Mouse (Mus musculus) testis, postnatal 10 days (tissue): ENCODE measurements around the gene Gm8947.
"Not testable (repeated sequence)": the region's sequence is repeated elsewhere in the genome, so short reads cannot be mapped to it uniquely, and the experiment has no call there.

Experiments
- DNase-seq: peaks from one replicate; pipeline ENCODE4 v3.0.0; 2021; ENCODE audit warnings: low spot score

Gene Gm8947

GRCm38 (mm10) chr1:151192075-151192474 lies at the start of gene Gm8947:
Gene Gm8947, plus strand, starts transcription at chr1:151192376.
- not testable (repeated sequence) for DNase-seq

- DNase-seq: no peak
Observed at GRCm38 (mm10) chr1:151144471-151145146, 47.6 kb upstream of the Gm8947 start.

GRCm38 (mm10) chr1:151147801-151148200 lies 44.4 kb upstream of the Gm8947 start:
- no peak for DNase-seq

DNA sequence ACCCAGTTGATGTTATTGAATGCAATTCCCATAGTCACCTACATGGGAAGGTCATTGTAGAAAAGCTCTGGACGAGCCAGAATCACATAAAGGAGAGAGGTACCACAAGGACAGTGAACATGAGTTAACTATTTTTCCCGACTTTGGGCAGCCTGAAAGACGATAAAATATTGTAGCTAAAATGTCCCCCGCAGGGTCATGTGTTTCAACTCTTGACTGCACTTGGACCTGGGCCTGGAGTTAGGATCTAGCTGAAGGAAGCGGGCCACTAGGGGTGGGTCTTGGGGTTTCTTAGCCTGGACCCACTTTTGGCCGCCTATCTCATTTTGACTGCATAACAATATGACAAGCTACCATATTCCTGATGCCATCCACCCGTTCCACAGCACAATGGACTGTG lies 42.0 kb upstream of the Gm8947 start:
- no peak for DNase-seq

- DNase-seq: no peak
Observed at GRCm38 (mm10) chr1:151151089-151151488, 41.1 kb upstream of the Gm8947 start.

- DNase-seq: no peak
Observed at GRCm38 (mm10) chr1:151153056-151153652, 39.0 kb upstream of the Gm8947 start.

- not testable (repeated sequence) for DNase-seq
Observed at GRCm38 (mm10) chr1:151154131-151154530, 38.0 kb upstream of the Gm8947 start.

DNA sequence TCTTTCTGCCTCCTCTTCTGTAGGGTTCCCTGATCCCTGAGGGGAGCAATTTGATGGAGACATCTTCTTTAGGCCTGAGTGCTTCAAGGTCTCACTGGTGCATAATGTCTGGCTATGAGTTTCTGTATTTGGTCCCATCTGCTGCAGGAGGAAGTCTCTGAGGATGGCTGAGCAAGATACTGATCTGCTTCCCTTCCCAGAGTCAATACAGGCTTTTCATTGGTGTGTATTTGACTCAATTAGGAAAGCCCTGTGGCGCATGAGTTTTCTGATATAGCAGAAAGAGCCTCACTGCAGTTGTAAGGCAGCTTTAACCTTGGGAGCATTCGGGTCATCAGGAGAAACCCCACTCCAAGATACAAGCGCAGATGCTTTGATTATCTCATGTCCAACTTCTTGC lies 36.0 kb upstream of the Gm8947 start:
- no peak for DNase-seq

DNA sequence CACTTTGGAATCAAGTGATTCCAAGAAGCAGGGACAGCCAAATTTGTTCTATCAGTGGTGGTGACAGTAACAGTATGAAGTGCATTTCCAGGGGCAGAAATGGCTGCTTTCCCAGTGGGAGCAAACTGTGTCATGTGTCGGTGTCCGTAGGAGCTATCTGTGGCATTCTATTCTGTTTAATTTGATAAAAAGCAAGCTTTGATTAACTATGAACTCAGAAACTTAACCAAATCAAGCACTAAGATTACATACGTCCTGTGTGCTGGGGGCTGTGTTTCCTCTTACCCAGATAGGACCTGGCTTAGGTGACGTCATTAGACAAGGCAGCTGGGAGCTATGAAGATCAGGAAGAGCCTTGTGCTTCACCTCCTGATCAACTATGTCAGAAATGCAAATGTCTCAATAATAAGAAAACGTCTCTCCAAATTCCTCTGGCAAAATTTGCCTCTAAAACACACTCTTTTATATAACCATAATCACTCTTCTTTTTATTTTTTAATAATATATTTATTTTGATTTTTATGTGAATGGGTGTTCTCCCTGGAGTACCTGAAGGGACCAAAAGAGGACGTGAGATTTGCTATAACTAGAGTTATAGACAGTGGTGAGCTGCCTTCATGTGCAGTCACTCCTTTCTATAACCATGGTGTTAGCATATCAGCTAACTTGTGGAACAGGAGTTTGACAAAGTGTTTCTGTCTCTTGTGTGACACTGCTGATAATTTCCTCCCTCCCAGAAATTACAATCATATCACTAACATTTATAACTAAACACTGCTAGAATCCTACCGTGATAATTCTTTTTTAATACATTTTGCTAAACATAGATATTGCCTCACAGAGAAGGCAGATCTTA lies 35.2 kb upstream of the Gm8947 start:
- DNase-seq: no peak

GRCm38 (mm10) chr1:151157963-151158856 lies 34.0 kb upstream of the Gm8947 start:
- DNase-seq: no peak

- no peak for DNase-seq
Observed at GRCm38 (mm10) chr1:151158857-151159510, 33.2 kb upstream of the Gm8947 start.

DNA sequence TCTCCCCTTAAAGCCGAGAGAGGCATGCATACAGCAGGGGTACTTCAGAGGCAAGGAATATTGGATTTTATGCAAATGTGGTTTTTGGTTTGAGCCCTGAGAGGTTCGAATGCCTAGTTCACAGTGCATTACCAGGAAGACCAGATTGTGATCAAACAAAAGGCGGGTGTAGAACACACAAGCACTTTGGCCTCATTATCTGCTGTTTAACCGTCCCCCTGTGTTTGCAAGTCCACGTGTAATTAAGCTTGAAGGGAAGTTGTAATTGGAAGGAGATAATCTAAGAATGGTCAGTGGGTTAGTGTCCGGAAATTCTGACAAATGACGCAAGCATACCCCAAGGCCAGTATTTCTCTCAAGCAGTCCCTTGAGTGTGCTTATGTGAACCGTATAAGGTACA lies 26.1 kb upstream of the Gm8947 start:
- DNase-seq: no peak

DNA sequence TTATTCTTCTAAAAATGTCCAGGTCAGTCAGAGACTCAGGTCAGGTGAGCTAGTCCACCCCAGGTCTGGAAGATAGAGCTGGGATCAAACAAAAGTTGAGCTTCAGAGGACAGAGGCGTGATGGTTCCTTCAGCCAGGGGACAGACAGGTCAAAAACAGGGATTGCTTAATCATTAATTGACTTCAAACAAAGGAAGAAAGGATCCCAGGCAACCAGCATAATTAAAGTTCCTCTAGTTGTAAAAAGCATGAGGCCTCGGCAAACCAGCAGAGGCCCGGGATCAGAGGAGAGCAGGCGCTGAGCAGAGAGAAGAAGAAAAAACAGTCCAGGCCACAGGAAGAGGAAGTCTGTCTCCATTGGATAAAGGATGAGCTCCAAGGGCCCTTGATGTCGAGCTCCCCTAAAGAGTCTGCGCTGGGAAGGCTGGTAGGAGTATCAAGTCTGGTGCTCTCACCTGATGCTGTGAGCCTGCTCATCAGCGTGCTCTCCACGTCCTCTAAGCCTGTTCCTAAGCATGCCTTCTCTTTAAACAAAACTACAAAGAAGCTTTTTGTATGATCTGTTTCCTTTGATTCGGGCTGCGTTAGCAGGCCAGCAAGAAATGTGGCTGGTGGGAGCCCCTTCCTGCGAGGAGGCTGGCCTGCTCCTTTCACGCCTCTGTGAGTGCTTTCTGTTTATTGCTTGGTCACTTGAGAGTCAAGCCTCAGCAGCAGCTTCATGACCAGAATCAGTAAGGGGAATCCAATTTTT lies 24.7 kb upstream of the Gm8947 start:
- DNase-seq: no peak

DNA sequence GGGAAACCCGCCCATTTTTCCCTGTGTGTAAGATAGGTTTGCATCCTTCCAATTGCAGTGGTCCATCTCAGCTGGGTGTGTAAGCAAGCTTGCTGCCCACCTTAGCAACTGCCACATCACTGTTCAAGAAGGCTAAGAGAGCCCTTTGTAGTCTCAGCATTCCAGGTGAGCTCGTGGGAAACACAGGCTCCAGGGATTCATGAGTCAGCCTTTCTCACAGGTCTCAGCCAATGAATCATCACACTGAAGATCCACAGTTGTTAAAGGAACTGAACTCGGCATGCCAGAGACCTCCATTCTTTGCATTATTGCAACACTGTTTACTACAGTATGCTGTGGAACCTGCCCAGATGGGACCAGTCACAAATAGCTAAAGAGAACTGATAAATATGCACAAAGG lies 23.5 kb upstream of the Gm8947 start:
- no peak for DNase-seq

- no peak for DNase-seq
Observed at GRCm38 (mm10) chr1:151171572-151172461, 20.4 kb upstream of the Gm8947 start.

DNA sequence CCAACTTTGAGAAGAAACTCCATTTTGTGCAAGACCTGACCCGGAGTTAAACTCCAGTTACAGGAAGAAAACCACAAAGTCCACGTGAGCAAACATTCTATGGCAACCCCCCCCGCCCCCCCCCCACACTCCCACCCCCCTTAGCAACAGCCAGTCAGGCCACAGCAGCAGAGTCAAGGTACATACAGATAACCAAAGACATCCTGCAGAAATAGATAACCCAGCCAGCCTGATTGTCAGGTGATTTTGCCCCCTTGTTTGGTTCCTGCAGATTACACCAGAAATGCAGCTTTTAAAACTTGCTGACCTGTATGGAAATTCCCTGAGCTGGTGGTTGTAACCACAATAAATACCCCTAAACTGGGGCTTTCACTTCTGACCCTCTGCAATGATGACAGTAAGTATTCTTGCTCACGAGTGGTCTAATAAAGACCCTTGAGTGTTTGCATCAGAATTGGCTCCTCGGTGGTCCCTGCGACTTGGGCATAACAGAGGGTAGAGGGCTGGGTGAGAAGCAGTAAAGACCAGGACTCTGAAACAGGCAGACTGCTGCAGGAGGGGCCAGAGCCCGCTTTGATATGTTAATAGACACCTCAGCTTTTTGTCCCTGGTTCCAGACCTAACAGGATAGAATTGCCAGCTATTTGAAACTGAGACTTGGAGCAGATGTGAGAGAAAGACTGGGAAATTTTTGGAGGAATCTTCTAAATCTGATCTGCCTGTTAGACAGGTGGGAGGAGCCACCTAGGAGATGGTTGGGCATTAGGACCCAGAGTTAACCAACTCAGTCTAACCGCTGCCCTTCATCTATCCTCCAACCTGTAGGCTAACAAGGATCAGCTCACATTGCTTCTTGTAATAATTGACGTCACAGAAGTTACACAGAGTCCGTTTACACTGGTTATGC lies 14.9 kb upstream of the Gm8947 start:
- DNase-seq: no peak

DNA sequence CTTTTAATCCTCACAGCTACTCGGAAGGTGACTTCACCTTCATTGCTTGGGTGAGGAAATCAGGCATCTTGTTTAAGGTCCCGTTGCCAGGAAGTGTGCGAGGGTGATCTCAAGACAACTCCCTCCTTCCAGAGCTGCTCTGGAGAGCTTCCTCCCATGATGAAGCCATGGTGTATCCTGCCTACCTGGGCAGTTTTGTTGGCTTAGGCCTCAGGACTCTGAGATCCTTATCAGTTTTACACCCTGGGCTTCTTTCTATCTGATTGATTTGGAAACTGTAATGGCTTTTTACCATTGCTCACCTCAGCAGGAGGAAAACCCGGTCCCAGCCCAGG lies 14.3 kb upstream of the Gm8947 start:
- DNase-seq: no peak

GRCm38 (mm10) chr1:151178505-151179083 lies 13.6 kb upstream of the Gm8947 start:
- no peak for DNase-seq
